Mouse (Mus musculus): ENCODE measurements around the gene Cep72.
"Not testable (repeated sequence)": the region's sequence is repeated elsewhere in the genome, so short reads cannot be mapped to it uniquely, and the experiment has no call there.

Cep72 gene

GRCm38 (mm10) chr13:74061613-74062377, at the start of gene Cep72:
Gene Cep72, minus strand, starts transcription at chr13:74062299.
- peak; percentile 53 for DNase-seq (ENCODE audit: low read depth, low spot score)

GRCm38 (mm10) chr13:74107410-74107809, 45.3 kb upstream of the Cep72 start:
- no peak for DNase-seq (ENCODE audit: low read depth, low spot score)

DNA sequence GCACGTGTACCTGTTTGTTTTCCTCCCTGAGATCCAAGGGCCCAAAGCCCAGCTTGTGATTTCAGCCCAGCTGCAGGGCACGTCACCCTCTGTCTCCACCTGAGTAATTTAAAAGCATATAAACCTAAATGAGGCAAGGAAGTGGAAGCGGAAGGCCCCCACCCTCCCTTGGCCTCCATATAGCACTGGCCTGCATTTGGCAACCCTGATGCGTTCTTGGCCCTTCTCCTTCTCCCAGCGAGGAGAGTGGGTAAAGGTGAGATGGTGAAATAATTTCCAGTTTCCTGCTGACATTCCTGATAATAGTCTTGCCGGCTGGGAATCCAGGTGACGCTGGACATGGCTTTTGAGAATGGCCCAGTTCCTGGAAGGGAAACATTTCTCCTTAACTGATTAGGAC, 42.3 kb upstream of the Cep72 start:
- DNase-seq (ENCODE audit: low read depth, low spot score) = no peak

- DNase-seq (ENCODE audit: low read depth, low spot score) = no peak
Observed at GRCm38 (mm10) chr13:74102831-74103582, 40.9 kb upstream of the Cep72 start.

DNA sequence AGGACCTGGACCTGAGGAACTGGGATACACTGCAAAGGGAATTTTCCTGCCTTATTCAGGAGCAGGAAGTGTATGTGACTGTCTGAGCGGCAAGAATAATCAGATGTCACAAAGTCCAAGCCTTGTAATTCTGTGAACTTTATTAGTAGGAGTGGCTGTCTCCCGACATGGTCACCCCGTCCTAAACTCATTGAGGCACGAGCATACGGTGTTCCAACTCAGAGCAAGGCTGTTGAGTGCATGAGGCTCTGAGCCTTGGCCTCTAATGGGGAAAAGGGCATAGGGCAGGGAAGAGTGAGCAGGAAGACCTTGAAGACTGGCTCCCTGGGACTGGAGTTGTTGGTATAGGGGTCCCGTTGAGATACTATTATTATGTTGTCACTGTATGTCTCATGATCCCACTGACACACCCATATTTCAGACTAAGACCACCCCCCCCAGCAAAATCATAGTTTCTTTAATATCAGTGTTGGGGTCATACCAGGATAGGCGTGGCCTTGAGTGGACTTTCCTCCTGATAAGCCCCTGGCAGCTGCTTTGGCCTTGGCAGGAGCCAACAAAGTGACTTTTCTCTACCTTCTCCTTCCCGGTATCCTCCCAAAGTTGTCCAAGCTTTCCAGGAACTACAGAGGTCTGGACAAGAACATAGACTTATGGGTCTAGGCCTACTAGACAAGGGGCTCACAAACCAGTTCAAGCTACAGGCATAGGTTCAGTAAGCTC, 40.2 kb upstream of the Cep72 start:
- DNase-seq (ENCODE audit: low read depth, low spot score) = no peak

DNA sequence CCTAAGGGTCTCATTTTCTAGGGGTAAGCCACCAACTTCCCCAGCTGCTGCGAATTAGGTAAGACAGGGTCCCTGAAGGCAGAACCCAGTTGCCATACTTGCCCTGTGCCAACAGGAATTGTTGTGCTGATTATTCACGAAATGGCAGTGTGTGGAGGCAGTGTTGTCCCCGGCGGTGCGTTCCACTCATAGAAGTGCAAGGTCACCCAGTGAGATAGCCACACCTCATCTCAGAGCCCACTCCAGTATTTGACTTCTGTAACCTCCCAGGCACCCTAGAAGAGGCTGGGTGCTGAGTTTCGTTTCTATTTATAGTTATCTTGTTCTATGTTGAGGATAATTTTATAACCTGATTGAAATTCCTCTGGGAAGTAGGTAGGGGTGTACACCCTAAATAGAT, 36.8 kb upstream of the Cep72 start:
- no peak for DNase-seq (ENCODE audit: low read depth, low spot score)

DNA sequence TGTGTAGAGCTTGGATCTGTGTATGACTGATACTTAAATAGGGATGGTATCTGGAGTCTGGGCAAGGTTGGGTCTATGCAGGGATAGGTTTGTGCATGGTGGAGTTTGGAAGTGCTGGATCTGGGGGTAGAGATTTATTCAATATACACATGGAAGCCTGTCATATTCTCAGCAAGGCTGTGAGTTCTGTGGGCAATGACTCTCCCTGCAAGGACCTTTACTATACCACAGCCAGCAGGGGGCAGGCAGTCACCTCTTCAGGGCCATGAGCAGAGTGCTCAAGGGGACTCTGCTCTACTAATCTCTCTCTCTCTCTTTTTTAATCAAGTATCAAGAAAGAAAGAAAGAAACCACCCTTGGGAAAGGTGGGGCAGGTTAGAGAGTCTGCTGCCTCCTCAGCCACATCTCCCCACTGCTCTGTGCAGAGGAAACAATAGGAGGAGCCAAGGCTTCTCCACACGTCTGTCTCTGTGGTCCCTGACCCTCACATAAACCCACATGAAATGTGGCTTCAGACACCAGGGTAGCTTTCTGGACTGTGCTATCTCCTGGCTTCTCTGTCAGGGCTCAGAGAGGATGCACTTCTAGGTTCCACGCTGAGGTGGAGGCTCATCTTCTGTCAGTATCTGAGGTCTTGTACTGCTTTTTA, 34.7 kb upstream of the Cep72 start:
- DNase-seq (ENCODE audit: low read depth, low spot score) = peak; percentile 41

DNA sequence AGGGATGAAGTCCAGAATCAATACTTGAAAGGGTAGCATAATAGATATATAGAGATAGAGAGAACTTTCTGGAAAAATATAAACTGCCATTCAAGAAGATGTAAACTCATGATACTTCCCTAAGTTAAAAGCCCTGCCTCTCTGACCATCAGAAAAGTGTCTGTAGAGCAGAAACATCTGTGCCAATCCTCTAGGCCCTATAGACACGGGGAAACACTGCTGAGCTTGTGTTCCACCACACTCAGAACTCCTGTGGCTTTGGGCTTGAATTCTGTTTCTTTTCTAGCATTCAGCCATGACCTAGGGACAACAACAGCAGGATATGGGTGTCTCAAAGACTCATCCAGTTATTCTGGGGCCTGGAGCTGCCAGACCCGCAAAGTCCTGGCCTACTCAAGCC, 33.8 kb upstream of the Cep72 start:
- DNase-seq (ENCODE audit: low read depth, low spot score) = no peak

GRCm38 (mm10) chr13:74090265-74090664, 28.2 kb upstream of the Cep72 start:
- no peak for DNase-seq (ENCODE audit: low read depth, low spot score)

- DNase-seq (ENCODE audit: low read depth, low spot score) = no peak
Observed at GRCm38 (mm10) chr13:74073369-74073768, 11.3 kb upstream of the Cep72 start.

DNA sequence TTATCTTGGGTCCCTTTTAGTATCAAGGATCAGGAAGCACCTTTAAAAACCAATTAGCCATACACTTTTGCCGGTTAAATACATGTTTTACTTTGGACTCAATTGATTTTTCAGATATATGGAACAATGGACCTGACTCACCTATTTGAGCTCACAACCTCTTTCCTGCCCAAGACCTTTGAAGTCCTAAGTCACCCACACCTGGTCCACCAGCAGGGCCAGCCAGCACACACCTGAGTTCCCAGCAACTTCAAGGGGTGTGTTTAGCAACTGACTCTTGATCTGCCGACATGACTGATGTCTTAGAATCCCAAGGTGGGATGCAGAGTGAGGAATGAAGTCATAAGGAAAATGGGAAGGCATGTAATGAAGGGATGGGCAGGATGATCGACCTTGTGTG, 9.6 kb upstream of the Cep72 start:
- no peak for DNase-seq (ENCODE audit: low read depth, low spot score)

- DNase-seq (ENCODE audit: low read depth, low spot score) = not testable (repeated sequence)
Observed at GRCm38 (mm10) chr13:74071244-74071643, 9.1 kb upstream of the Cep72 start.

- DNase-seq (ENCODE audit: low read depth, low spot score) = no peak
Observed at GRCm38 (mm10) chr13:74066576-74066975, 4.5 kb upstream of the Cep72 start.

DNA sequence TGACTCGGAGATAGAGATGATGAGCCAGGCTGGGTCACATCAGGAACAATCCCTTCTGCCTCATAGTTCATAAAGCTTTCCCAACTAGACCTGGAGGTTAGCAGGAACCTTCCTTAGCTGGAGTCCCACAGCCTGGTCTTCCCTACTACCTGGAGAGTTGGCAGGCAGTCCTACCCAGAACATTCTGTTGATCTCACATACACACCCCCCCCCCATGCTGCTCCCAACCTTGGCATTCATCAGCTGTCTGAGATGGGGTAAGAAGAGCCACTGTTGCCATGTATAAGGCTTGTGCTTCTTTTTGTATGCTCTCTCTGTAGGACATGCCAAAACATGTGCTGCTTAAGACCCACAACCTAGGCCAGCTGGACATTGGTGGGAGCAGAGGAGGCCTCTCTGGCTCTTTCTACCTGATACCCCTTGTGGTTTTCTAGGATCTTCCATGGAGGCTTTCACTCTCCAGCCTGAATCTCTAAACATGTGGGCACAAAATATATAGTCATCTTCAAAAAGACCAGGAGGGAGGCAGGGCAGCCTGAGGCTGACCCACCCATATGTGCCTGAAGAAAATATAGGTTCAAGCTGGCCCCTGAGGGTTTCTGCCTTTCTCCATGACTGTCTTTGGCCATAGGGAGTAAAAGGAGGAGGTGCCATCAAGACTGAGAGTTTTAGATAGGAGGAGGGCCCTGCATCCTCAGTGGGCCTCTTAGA, 1.4 kb upstream of the Cep72 start:
- no peak for DNase-seq (ENCODE audit: low read depth, low spot score)

DNA sequence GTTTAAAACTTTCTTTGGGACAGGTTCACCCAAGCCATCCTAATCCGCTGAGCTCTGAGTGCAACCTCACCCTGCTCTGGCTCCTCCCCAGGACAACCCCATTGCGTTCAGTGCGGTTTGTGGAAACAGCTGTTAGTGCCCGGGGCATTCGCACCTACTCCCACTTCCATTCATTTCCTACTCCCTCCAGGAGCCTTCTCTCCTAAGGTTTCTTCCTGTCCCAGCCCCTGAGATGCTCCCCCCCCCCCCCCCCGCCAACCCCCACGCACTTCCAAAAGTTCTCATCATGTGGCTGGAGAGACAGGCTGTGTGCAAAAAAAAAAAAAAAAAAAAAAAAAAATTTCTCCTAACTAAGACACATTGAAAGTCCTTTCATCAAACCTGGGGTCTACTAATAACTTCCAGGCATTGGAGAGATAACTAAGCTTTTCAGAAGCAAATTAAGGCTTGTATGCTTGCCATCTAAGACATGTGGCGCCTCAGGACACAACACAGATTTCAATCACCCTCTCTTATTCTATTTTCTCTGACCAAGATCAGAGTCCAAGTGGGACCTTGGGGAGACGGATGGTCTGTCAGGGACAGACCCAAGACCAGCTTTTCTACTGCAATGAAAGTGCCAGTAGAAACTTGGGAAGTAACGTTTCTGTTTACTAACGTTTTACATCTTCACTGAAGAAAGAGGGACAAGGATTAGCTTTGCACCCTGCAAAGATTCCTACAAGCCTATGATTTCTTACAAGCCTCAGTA, 454 bp upstream of the Cep72 start:
- DNase-seq (ENCODE audit: low read depth, low spot score) = no peak

GRCm38 (mm10) chr13:74058081-74058480, 4.0 kb downstream of the Cep72 start:
- no peak for DNase-seq (ENCODE audit: low read depth, low spot score)

- no peak for DNase-seq (ENCODE audit: low read depth, low spot score)
Observed at GRCm38 (mm10) chr13:74056194-74056593, 5.9 kb downstream of the Cep72 start.

GRCm38 (mm10) chr13:74039926-74040325, 22.2 kb downstream of the Cep72 start:
- DNase-seq (ENCODE audit: low read depth, low spot score) = no peak

DNA sequence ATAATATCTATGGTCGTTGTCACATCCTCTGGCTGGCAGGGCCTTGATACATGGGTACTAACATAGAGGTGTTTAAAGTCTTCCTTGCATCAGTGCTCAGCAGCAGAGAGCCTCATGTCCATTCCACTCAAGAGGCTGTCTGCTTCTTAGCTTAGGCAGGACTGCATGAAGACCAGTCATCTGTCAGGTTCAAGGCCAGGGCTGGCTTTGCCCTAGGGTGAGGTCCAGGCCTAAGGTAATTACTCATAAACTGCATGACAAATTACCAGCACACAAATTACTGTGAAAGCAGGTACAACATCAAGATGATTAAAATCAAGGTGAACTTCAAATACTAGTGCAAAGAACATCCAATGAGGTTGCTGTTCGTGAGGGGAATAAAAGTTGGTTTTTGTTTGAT, 26.3 kb downstream of the Cep72 start:
- DNase-seq (ENCODE audit: low read depth, low spot score) = no peak

- DNase-seq (ENCODE audit: low read depth, low spot score) = no peak
Observed at GRCm38 (mm10) chr13:74034756-74035155, 27.3 kb downstream of the Cep72 start.

DNA sequence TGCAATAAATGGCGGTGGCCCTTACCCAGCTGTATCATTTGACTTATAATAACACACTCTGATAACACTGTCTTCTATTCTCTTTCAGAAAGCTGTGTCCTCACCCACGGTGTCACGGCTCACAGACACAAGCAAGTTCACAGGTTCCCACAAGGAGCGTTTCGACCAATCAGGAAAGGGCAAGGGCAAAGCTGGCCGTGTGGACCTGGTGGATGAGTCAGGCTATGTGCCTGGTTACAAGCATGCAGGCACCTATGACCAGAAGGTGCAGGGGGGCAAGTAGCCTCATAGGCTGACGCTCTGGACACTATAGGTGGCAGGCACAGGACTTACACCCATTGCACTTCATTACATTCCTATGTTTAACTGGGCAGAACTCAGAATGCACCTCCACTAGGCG, 31.0 kb downstream of the Cep72 start:
- DNase-seq (ENCODE audit: low read depth, low spot score) = no peak

Measured in telencephalon, adult 2 months (tissue).